Mouse (Mus musculus): Measurements from ENCODE around the gene Msrb3. TPM values are rescaled to one million over a fixed set of nuclear protein-coding genes. Genes with fewer than 3 reads are reported as not detected.

The Msrb3 gene
- polyA plus RNA-seq, 1 experiment from 2014 or later, result 1.2 TPM

- Histone ChIP-seq H3K9ac (ENCODE audit: low read depth, low read length) (no peak overlapping the region), H3K27ac (ENCODE audit: low read length) (no peak overlapping the region), H3K9me3 (replicated peaks; ENCODE audit: control insufficient read depth, low read length) (no peaks in the 10 kb centered on the region), H3K4me2 (ENCODE audit: low read depth, low read length) (0 out of 2 replicates have a peak overlapping the region, but pooled peaks have one; percentile 17), H3K27me3 (ENCODE audit: control insufficient read depth, insufficient read depth, low read depth, low read length) (no peaks in the 10 kb centered on the region), H3K4me3 (ENCODE audit: low read depth, low read length) (no peak overlapping the region; the same call in 1 of the 2 replicates), H3K4me1 (ENCODE audit: control insufficient read depth, low read depth, low read length) (no peaks in the 10 kb centered on the region; the same call in 1 of the 2 replicates), H3K36me3 (ENCODE audit: control insufficient read depth, insufficient read depth) (no peaks in the 10 kb centered on the region)
- no peak for ATAC-seq (ENCODE audit: low read depth)
- 48% methylated on average over 8 of the region's 8 CpGs for WGBS (ENCODE audit: insufficient replicate concordance)
Measured at GRCm38 (mm10) chr10:120873646-120874201, 25.2 kb downstream of the Msrb3 start.

DNA sequence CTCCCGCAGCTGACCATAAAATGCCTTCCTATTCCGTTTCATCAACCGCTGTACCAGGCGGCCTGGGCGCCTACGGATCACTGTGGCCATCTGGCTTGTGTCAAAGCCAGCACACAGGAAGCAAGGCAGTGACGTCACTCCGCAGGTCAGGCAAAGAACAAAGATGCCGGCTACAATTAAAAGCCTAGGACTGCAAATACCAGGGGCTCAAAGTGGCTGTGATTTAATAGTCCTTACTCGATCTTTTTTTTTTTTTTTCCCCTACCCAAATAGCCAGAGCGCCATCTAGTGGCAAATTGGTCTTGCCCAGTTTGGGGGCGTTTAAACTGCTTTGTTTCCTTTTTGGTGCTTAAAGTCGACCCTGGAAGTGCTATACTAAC lies 26.4 kb downstream of the Msrb3 start:
- Histone ChIP-seq H3K27ac (ENCODE audit: low read length) (no peak overlapping the region), H3K9me3 (replicated peaks; ENCODE audit: control insufficient read depth, low read length) (no peaks in the 10 kb centered on the region), H3K4me2 (ENCODE audit: low read depth, low read length) (peak overlapping the region; percentile 46), H3K4me1 (ENCODE audit: control insufficient read depth, low read depth, low read length) (no peaks in the 10 kb centered on the region; the same call in 1 of the 2 replicates), H3K27me3 (ENCODE audit: control insufficient read depth, insufficient read depth, low read depth, low read length) (no peaks in the 10 kb centered on the region), H3K4me3 (ENCODE audit: low read depth, low read length) (peak overlapping the region; percentile 24), H3K9ac (ENCODE audit: low read depth, low read length) (no peak overlapping the region), H3K36me3 (ENCODE audit: control insufficient read depth, insufficient read depth) (no peaks in the 10 kb centered on the region)
- WGBS (ENCODE audit: insufficient replicate concordance), result 6% methylated on average over 13 of the region's 13 CpGs
- ATAC-seq (ENCODE audit: low read depth), result no peak

GRCm38 (mm10) chr10:120871630-120872482 lies 27.0 kb downstream of the Msrb3 start:
- H3K4me1 ChIP-seq (ENCODE audit: control insufficient read depth, low read depth, low read length), result no peaks in the 10 kb centered on the region; the same call in 1 of the 2 replicates
- H3K9ac ChIP-seq (ENCODE audit: low read depth, low read length), result no peak overlapping the region
- H3K9me3 ChIP-seq (replicated peaks; ENCODE audit: control insufficient read depth, low read length), result no peaks in the 10 kb centered on the region
- H3K27ac ChIP-seq (ENCODE audit: low read length), result no peak overlapping the region
- peak overlapping the region; percentile 24 for H3K4me3 ChIP-seq (ENCODE audit: low read depth, low read length)
- H3K4me2 ChIP-seq (ENCODE audit: low read depth, low read length), result peak overlapping the region; percentile 46
- H3K36me3 ChIP-seq (ENCODE audit: control insufficient read depth, insufficient read depth), result no peaks in the 10 kb centered on the region
- no peaks in the 10 kb centered on the region for H3K27me3 ChIP-seq (ENCODE audit: control insufficient read depth, insufficient read depth, low read depth, low read length)
- 53% methylated on average over 22 of the region's 22 CpGs for WGBS (ENCODE audit: insufficient replicate concordance)
- ATAC-seq (ENCODE audit: low read depth), result no peak

- H3K9ac ChIP-seq (ENCODE audit: low read depth, low read length), result no peak overlapping the region
- WGBS (ENCODE audit: insufficient replicate concordance), result 61% methylated on average over 14 of the region's 14 CpGs
- H3K4me2 ChIP-seq (ENCODE audit: low read depth, low read length), result no peak overlapping the region
- H3K4me1 ChIP-seq (ENCODE audit: control insufficient read depth, low read depth, low read length), result no peaks in the 10 kb centered on the region; the same call in 1 of the 2 replicates
- H3K9me3 ChIP-seq (replicated peaks; ENCODE audit: control insufficient read depth, low read length), result no peaks in the 10 kb centered on the region
- H3K27ac ChIP-seq (ENCODE audit: low read length), result no peak overlapping the region
- no peaks in the 10 kb centered on the region for H3K36me3 ChIP-seq (ENCODE audit: control insufficient read depth, insufficient read depth)
- H3K4me3 ChIP-seq (ENCODE audit: low read depth, low read length), result no peak overlapping the region
- H3K27me3 ChIP-seq (ENCODE audit: control insufficient read depth, insufficient read depth, low read depth, low read length), result no peaks in the 10 kb centered on the region
- no peak for ATAC-seq (ENCODE audit: low read depth)
Measured at GRCm38 (mm10) chr10:120871096-120871495, 27.8 kb downstream of the Msrb3 start.

GRCm38 (mm10) chr10:120869241-120869775 lies 29.6 kb downstream of the Msrb3 start:
- 80% methylated on average over 22 of the region's 22 CpGs for WGBS (ENCODE audit: insufficient replicate concordance)
- Histone ChIP-seq H3K27ac (ENCODE audit: low read length) (no peak overlapping the region), H3K9me3 (replicated peaks; ENCODE audit: control insufficient read depth, low read length) (no peaks in the 10 kb centered on the region), H3K9ac (ENCODE audit: low read depth, low read length) (no peak overlapping the region), H3K36me3 (ENCODE audit: control insufficient read depth, insufficient read depth) (no peaks in the 10 kb centered on the region), H3K4me3 (ENCODE audit: low read depth, low read length) (no peak overlapping the region), H3K4me1 (ENCODE audit: control insufficient read depth, low read depth, low read length) (no peaks in the 10 kb centered on the region; the same call in 1 of the 2 replicates), H3K4me2 (ENCODE audit: low read depth, low read length) (no peak overlapping the region), H3K27me3 (ENCODE audit: control insufficient read depth, insufficient read depth, low read depth, low read length) (no peaks in the 10 kb centered on the region)
- no peak for ATAC-seq (ENCODE audit: low read depth)

DNA sequence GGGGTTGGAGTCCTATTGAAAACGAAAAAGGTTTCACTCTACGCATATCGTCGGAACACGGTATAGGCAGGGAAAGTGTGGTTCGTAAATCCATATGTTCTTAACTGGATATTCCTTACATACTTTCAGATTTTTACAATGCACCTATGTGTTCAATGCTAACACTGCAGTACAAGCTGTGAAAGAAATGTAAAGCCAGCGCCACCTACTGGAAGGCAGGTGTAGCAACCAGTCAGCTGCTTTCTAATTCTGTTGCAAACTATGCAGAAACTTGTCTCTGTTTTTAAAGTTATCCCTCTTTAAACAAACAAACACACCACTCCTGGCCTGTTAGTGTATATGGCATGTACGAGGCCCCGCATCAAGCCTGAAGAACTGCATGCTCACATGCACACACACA lies 34.5 kb downstream of the Msrb3 start:
- WGBS (ENCODE audit: insufficient replicate concordance), result 19% methylated on average over 9 of the region's 9 CpGs
- Histone ChIP-seq H3K4me2 (ENCODE audit: low read depth, low read length) (no peak overlapping the region), H3K9me3 (replicated peaks; ENCODE audit: control insufficient read depth, low read length) (no peaks in the 10 kb centered on the region), H3K4me3 (ENCODE audit: low read depth, low read length) (no peak overlapping the region), H3K27me3 (ENCODE audit: control insufficient read depth, insufficient read depth, low read depth, low read length) (no peaks in the 10 kb centered on the region), H3K4me1 (ENCODE audit: control insufficient read depth, low read depth, low read length) (no peaks in the 10 kb centered on the region), H3K36me3 (ENCODE audit: control insufficient read depth, insufficient read depth) (no peaks in the 10 kb centered on the region), H3K9ac (ENCODE audit: low read depth, low read length) (no peak overlapping the region), H3K27ac (ENCODE audit: low read length) (no peak overlapping the region)
- ATAC-seq (ENCODE audit: low read depth), result no peak

- WGBS (ENCODE audit: insufficient replicate concordance), result 80% methylated on average over 12 of the region's 12 CpGs
- H3K27ac ChIP-seq (ENCODE audit: low read length), result no peak overlapping the region
- no peak for ATAC-seq (ENCODE audit: low read depth)
- no peaks in the 10 kb centered on the region for H3K9me3 ChIP-seq (replicated peaks; ENCODE audit: control insufficient read depth, low read length)
- no peaks in the 10 kb centered on the region for H3K36me3 ChIP-seq (ENCODE audit: control insufficient read depth, insufficient read depth)
- H3K9ac ChIP-seq (ENCODE audit: low read depth, low read length), result no peak overlapping the region
- H3K4me2 ChIP-seq (ENCODE audit: low read depth, low read length), result no peak overlapping the region
- no peaks in the 10 kb centered on the region for H3K27me3 ChIP-seq (ENCODE audit: control insufficient read depth, insufficient read depth, low read depth, low read length)
- no peaks in the 10 kb centered on the region for H3K4me1 ChIP-seq (ENCODE audit: control insufficient read depth, low read depth, low read length)
- H3K4me3 ChIP-seq (ENCODE audit: low read depth, low read length), result no peak overlapping the region
Measured at GRCm38 (mm10) chr10:120861674-120862073, 37.2 kb downstream of the Msrb3 start.

GRCm38 (mm10) chr10:120861194-120861593 lies 37.7 kb downstream of the Msrb3 start:
- Histone ChIP-seq H3K4me2 (ENCODE audit: low read depth, low read length) (no peak overlapping the region), H3K36me3 (ENCODE audit: control insufficient read depth, insufficient read depth) (no peaks in the 10 kb centered on the region), H3K27me3 (ENCODE audit: control insufficient read depth, insufficient read depth, low read depth, low read length) (no peaks in the 10 kb centered on the region), H3K9ac (ENCODE audit: low read depth, low read length) (no peak overlapping the region), H3K9me3 (replicated peaks; ENCODE audit: control insufficient read depth, low read length) (no peaks in the 10 kb centered on the region), H3K27ac (ENCODE audit: low read length) (no peak overlapping the region), H3K4me1 (ENCODE audit: control insufficient read depth, low read depth, low read length) (no peaks in the 10 kb centered on the region), H3K4me3 (ENCODE audit: low read depth, low read length) (no peak overlapping the region)
- WGBS (ENCODE audit: insufficient replicate concordance), result 65% methylated on average over 3 of the region's 3 CpGs
- no peak for ATAC-seq (ENCODE audit: low read depth)

GRCm38 (mm10) chr10:120857531-120858001 lies 41.3 kb downstream of the Msrb3 start:
- Histone ChIP-seq H3K9me3 (replicated peaks; ENCODE audit: control insufficient read depth, low read length) (no peaks in the 10 kb centered on the region), H3K36me3 (ENCODE audit: control insufficient read depth, insufficient read depth) (no peaks in the 10 kb centered on the region), H3K4me1 (ENCODE audit: control insufficient read depth, low read depth, low read length) (no peaks in the 10 kb centered on the region), H3K27ac (ENCODE audit: low read length) (no peak overlapping the region), H3K4me3 (ENCODE audit: low read depth, low read length) (peak overlapping the region; percentile 25; the same call in 1 of the 2 replicates), H3K4me2 (ENCODE audit: low read depth, low read length) (peak overlapping the region; percentile 39), H3K27me3 (ENCODE audit: control insufficient read depth, insufficient read depth, low read depth, low read length) (no peaks in the 10 kb centered on the region), H3K9ac (ENCODE audit: low read depth, low read length) (no peak overlapping the region)
- WGBS (ENCODE audit: insufficient replicate concordance), result 39% methylated on average over 13 of the region's 13 CpGs
- ATAC-seq (ENCODE audit: low read depth), result 0 out of 2 replicates have a peak, but pooled peaks have one; percentile 24
